Mouse (Mus musculus): ENCODE data around the gene Mustn1.

GRCm38 (mm10) chr14:30861421-30862125 is 17.4 kb upstream of the Mustn1 start:
- no peak for TF ChIP-seq POLR2A (IDR thresholded peaks at IDR 0.05; ENCODE audit: low read depth, low read length)
- TF ChIP-seq CTCF (IDR thresholded peaks at IDR 0.05; ENCODE audit: extremely low read depth, insufficient read depth, insufficient read length, insufficient replicate concordance) = no peak
